Mouse (Mus musculus): ENCODE data around the gene Zfp1. TPM values are rescaled to one million over a fixed set of nuclear protein-coding genes. Genes with fewer than 3 reads are reported as not detected.

Zfp1 gene
- polyA plus RNA-seq, 1 experiment from 2014 or later: 25.1 TPM

DNA sequence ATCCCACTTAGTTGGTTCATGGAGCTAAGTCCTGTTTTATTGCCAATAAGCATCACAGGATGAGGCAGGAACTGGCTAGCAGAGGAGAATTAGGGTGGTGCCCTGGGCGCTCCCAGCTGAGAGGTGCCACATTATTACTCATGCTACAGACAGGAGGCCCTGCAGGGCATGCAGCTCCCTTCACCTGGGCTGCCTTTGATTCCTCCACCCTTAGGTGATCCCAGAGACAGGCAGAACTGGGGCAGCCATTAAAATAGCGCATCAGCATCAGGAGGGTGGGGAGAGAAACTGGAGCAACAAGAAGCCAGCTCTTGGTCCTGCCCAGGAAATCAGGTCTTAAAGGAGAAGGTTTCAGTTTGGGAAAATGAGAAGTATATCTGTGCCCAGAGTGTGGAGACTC is 38.2 kb upstream of the Zfp1 start:
- WGBS: 100% methylated on average over 2 of the region's 2 CpGs
- no peaks in the 10 kb centered on the region for H3K27me3 ChIP-seq (ENCODE audit: control insufficient read depth, insufficient read depth, low read length)
- ATAC-seq (ENCODE audit: low FRiP score) (no peak), DNase-seq (ENCODE audit: low spot score) (no peak)
- no peaks in the 10 kb centered on the region for H3K9me3 ChIP-seq (ENCODE audit: control insufficient read depth, low read length)
- H3K4me1 ChIP-seq (replicated peaks; ENCODE audit: control insufficient read depth, insufficient read depth, low read length): no peaks in the 10 kb centered on the region
- no peak overlapping the region for H3K27ac ChIP-seq (ENCODE audit: low read depth, low read length)
- no peaks in the 10 kb centered on the region for H3K36me3 ChIP-seq (ENCODE audit: control insufficient read depth, insufficient read depth, low read length)
- no peak overlapping the region for H3K9ac ChIP-seq (ENCODE audit: low read depth, low read length)
- H3K4me2 ChIP-seq (replicated peaks; ENCODE audit: low read depth, low read length): no peak overlapping the region
- no peak overlapping the region for H3K4me3 ChIP-seq (ENCODE audit: low read depth, low read length)

DNA sequence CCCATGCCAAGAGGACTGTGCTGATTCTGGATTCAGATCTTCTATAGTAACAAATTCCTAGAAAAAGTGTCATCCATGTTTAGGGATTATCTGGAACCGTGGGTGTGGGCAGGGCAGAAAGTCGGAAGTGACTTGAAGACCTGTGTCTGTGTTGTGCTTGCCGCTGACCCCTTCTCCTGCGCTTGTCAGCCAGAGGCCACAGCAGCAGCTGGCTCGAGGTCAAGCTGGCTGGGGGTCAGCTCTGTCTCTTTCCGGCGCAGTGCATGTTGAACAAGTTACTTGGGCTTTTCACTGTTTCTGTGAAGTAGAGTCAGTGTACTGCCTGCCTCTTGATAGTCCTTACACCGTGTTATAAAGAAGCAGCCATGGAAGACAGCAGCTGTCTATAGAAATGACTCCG is 36.2 kb upstream of the Zfp1 start:
- H3K4me1 ChIP-seq (replicated peaks; ENCODE audit: control insufficient read depth, insufficient read depth, low read length): no peaks in the 10 kb centered on the region
- WGBS: 85% methylated on average over 9 of the region's 9 CpGs
- H3K4me2 ChIP-seq (replicated peaks; ENCODE audit: low read depth, low read length): no peak overlapping the region
- H3K9me3 ChIP-seq (ENCODE audit: control insufficient read depth, low read length): no peaks in the 10 kb centered on the region
- no peak overlapping the region for H3K9ac ChIP-seq (ENCODE audit: low read depth, low read length)
- ATAC-seq (ENCODE audit: low FRiP score) (no peak), DNase-seq (ENCODE audit: low spot score) (no peak)
- H3K27me3 ChIP-seq (ENCODE audit: control insufficient read depth, insufficient read depth, low read length): no peaks in the 10 kb centered on the region
- H3K4me3 ChIP-seq (ENCODE audit: low read depth, low read length): no peak overlapping the region
- H3K36me3 ChIP-seq (ENCODE audit: control insufficient read depth, insufficient read depth, low read length): no peaks in the 10 kb centered on the region
- no peak overlapping the region for H3K27ac ChIP-seq (ENCODE audit: low read depth, low read length)

DNA sequence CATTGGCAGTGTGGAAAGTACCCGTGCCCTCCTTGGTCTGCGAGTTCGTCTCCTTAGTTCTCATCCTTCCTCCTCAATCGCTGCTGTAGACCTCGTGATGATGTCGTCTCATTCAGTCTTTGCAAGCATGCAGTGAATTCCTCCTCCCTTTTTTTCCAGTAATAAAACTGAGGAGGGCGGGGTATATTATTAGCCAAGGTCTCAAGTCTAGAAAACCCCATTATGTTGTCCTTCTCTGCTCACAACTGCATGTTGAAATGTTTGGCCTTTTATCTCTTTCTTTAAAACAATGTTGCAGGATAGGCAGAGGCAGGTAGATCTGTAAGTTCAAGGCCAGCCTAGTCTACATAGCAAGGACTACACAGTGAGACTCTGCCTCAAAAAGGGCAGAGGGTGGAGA is 35.8 kb upstream of the Zfp1 start:
- WGBS: 94% methylated on average over 7 of the region's 7 CpGs
- Histone ChIP-seq H3K4me2 (replicated peaks; ENCODE audit: low read depth, low read length) (no peak overlapping the region), H3K4me1 (replicated peaks; ENCODE audit: control insufficient read depth, insufficient read depth, low read length) (no peaks in the 10 kb centered on the region), H3K27ac (ENCODE audit: low read depth, low read length) (no peak overlapping the region), H3K4me3 (ENCODE audit: low read depth, low read length) (no peak overlapping the region), H3K36me3 (ENCODE audit: control insufficient read depth, insufficient read depth, low read length) (no peaks in the 10 kb centered on the region), H3K9ac (ENCODE audit: low read depth, low read length) (no peak overlapping the region), H3K27me3 (ENCODE audit: control insufficient read depth, insufficient read depth, low read length) (no peaks in the 10 kb centered on the region), H3K9me3 (ENCODE audit: control insufficient read depth, low read length) (no peaks in the 10 kb centered on the region)
- DNase-seq (ENCODE audit: low spot score) (no peak), ATAC-seq (ENCODE audit: low FRiP score) (no peak)

DNA sequence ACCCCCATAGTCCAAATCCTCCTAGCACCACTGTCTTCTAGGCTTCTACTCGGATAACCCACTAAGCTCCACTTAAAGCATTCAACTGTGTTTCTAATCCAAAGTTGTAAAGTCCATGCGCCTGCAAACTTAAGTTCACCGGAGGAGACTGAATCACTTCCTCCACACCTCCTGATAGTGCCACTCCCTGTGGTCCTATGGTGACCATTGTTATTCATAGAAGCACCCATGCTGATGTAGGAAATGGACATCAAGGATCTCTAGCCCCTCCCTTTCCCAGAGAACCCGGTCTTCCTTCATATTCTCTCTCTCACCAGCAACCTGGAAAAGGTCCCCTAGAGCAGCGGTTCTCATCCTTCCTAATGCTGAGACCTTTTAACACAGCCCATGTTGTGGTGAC is 30.0 kb upstream of the Zfp1 start:
- no peak overlapping the region for H3K4me2 ChIP-seq (replicated peaks; ENCODE audit: low read depth, low read length)
- no peak overlapping the region for H3K4me3 ChIP-seq (ENCODE audit: low read depth, low read length)
- H3K27me3 ChIP-seq (ENCODE audit: control insufficient read depth, insufficient read depth, low read length): no peaks in the 10 kb centered on the region
- H3K9me3 ChIP-seq (ENCODE audit: control insufficient read depth, low read length): no peaks in the 10 kb centered on the region
- no peaks in the 10 kb centered on the region for H3K36me3 ChIP-seq (ENCODE audit: control insufficient read depth, insufficient read depth, low read length)
- 86% methylated on average over 5 of the region's 5 CpGs for WGBS
- ATAC-seq (ENCODE audit: low FRiP score) (no peak), DNase-seq (ENCODE audit: low spot score) (no peak)
- H3K4me1 ChIP-seq (replicated peaks; ENCODE audit: control insufficient read depth, insufficient read depth, low read length): no peaks in the 10 kb centered on the region
- H3K9ac ChIP-seq (ENCODE audit: low read depth, low read length): no peak overlapping the region
- H3K27ac ChIP-seq (ENCODE audit: low read depth, low read length): no peak overlapping the region

DNA sequence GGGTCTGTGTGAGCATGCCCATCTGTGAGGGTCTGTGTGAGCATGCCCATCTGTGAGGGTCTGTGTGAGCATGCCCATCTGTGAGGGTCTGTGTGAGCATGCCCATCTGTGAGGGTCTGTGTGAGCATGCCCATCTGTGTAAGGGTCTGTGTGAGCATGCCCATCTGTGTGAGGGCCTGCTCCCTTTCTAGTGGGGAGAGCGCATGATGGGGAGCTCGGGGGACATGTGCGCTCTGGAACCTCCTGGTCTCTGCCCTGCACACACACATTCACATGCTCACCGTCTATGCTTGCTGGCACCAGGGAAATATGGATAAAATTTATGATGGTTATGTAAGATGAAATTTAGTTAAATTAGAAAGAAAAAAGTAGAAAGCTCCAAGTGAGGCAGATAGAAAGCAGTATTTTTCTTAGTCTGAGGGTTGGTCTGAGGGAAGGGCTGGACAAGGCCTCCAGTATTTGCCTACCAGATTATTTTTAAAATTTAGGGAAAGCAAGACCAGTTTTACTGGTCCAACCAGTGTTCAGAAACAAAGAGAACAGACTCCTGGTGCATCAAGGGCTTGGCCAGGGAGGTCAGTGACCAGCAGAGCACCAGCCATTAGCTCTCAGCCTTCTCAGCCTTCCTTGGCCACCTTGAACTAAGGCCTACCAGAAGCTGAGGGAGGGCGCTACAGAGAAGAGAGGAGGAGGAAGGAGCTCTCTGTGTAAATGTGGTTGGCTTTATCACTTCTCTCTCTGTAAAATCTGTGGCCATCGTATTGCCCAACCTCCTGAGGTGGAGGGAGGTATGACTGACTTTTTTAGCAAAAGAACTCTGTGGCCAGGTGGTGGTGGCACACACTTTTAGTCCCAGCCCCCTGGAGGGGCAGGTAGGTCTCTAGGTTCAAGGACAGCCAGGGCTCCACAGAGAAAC is 28.2 kb upstream of the Zfp1 start:
- Histone ChIP-seq H3K4me2 (replicated peaks; ENCODE audit: low read depth, low read length) (no peak overlapping the region), H3K9ac (ENCODE audit: low read depth, low read length) (no peak overlapping the region), H3K4me3 (ENCODE audit: low read depth, low read length) (no peak overlapping the region), H3K9me3 (ENCODE audit: control insufficient read depth, low read length) (no peaks in the 10 kb centered on the region), H3K36me3 (ENCODE audit: control insufficient read depth, insufficient read depth, low read length) (no peaks in the 10 kb centered on the region), H3K27ac (ENCODE audit: low read depth, low read length) (no peak overlapping the region), H3K4me1 (replicated peaks; ENCODE audit: control insufficient read depth, insufficient read depth, low read length) (no peaks in the 10 kb centered on the region), H3K27me3 (ENCODE audit: control insufficient read depth, insufficient read depth, low read length) (no peaks in the 10 kb centered on the region)
- DNase-seq (ENCODE audit: low spot score) (no peak), ATAC-seq (ENCODE audit: low FRiP score) (no peak)
- 91% methylated on average over 6 of the region's 6 CpGs for WGBS

DNA sequence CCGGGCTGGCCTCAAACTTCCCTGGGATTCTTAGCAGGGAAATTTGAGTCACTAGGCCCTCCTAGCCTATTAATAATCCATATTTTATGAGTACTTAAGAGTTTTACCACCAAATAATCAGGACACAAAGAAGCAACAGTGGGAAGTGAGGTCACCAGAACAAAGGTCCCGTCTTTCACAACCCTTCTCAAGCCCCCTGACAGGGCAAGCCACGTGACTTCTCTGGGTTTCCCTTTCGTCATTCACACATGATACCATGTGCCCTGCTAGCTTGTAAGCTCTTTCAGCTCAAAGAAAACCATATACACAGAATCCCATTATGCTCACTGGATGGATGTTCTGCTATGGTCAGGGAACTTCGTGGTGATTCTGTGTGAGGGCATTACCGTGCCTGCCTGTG is 25.4 kb upstream of the Zfp1 start:
- DNase-seq (ENCODE audit: low spot score): no peak
- H3K36me3 ChIP-seq (ENCODE audit: control insufficient read depth, insufficient read depth, low read length): no peaks in the 10 kb centered on the region
- no peak for ATAC-seq (ENCODE audit: low FRiP score)
- no peaks in the 10 kb centered on the region for H3K27me3 ChIP-seq (ENCODE audit: control insufficient read depth, insufficient read depth, low read length)
- H3K27ac ChIP-seq (ENCODE audit: low read depth, low read length): no peak overlapping the region
- H3K4me1 ChIP-seq (replicated peaks; ENCODE audit: control insufficient read depth, insufficient read depth, low read length): no peaks in the 10 kb centered on the region
- WGBS: 66% methylated on average over 6 of the region's 6 CpGs
- H3K9ac ChIP-seq (ENCODE audit: low read depth, low read length): no peak overlapping the region
- no peaks in the 10 kb centered on the region for H3K9me3 ChIP-seq (ENCODE audit: control insufficient read depth, low read length)
- no peak overlapping the region for H3K4me2 ChIP-seq (replicated peaks; ENCODE audit: low read depth, low read length)
- H3K4me3 ChIP-seq (ENCODE audit: low read depth, low read length): no peak overlapping the region

DNA sequence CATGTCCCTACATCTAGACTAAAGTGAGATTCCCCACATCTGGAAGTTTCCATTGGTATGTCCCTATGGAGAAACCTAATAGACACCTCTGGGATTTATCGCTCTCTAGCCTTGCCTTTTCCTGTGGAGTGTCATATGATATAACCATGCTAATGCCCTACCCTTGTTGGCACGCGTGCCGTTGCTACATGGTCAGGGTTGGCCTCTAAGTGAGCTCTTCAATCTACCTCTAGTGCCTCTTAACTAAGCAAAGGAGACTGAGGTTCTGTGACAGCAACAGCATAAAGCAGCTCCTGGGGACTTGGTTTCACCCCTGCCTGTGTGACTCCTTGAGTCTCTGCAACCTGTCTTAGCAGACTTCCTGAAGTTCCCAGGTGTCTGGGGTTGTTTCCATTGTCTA is 24.9 kb upstream of the Zfp1 start:
- no peaks in the 10 kb centered on the region for H3K27me3 ChIP-seq (ENCODE audit: control insufficient read depth, insufficient read depth, low read length)
- H3K27ac ChIP-seq (ENCODE audit: low read depth, low read length): no peak overlapping the region
- WGBS: 92% methylated on average over 4 of the region's 4 CpGs
- no peaks in the 10 kb centered on the region for H3K9me3 ChIP-seq (ENCODE audit: control insufficient read depth, low read length)
- ATAC-seq (ENCODE audit: low FRiP score) (no peak), DNase-seq (ENCODE audit: low spot score) (no peak)
- no peaks in the 10 kb centered on the region for H3K4me1 ChIP-seq (replicated peaks; ENCODE audit: control insufficient read depth, insufficient read depth, low read length)
- H3K4me2 ChIP-seq (replicated peaks; ENCODE audit: low read depth, low read length): no peak overlapping the region
- H3K9ac ChIP-seq (ENCODE audit: low read depth, low read length): no peak overlapping the region
- no peak overlapping the region for H3K4me3 ChIP-seq (ENCODE audit: low read depth, low read length)
- H3K36me3 ChIP-seq (ENCODE audit: control insufficient read depth, insufficient read depth, low read length): no peaks in the 10 kb centered on the region

DNA sequence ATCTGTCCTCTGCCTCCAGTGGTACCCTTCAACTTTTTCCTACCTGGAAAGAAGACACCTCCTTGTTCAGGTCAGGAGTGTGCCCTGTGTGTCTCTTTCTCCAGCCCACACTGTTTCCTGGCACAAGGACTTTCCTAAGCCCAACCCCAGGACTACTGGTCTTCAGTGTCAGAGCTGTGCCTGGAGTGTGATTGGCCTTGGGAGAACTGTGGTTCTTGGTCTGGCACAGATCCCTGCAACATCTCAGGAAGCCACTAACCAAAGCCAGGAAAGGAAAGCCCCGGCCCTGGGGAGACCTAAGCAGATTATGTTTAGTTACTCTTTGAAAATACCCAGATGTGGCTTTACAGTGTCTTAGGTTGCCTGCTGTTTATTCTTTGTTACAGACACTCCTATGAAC is 23.3 kb upstream of the Zfp1 start:
- WGBS: 78% methylated on average over 1 of the region's 1 CpGs
- ATAC-seq (ENCODE audit: low FRiP score) (no peak), DNase-seq (ENCODE audit: low spot score) (no peak)
- H3K27ac ChIP-seq (ENCODE audit: low read depth, low read length): no peak overlapping the region
- H3K9ac ChIP-seq (ENCODE audit: low read depth, low read length): no peak overlapping the region
- no peaks in the 10 kb centered on the region for H3K27me3 ChIP-seq (ENCODE audit: control insufficient read depth, insufficient read depth, low read length)
- H3K9me3 ChIP-seq (ENCODE audit: control insufficient read depth, low read length): no peaks in the 10 kb centered on the region
- no peak overlapping the region for H3K4me2 ChIP-seq (replicated peaks; ENCODE audit: low read depth, low read length)
- H3K4me1 ChIP-seq (replicated peaks; ENCODE audit: control insufficient read depth, insufficient read depth, low read length): no peaks in the 10 kb centered on the region
- no peaks in the 10 kb centered on the region for H3K36me3 ChIP-seq (ENCODE audit: control insufficient read depth, insufficient read depth, low read length)
- no peak overlapping the region for H3K4me3 ChIP-seq (ENCODE audit: low read depth, low read length)

DNA sequence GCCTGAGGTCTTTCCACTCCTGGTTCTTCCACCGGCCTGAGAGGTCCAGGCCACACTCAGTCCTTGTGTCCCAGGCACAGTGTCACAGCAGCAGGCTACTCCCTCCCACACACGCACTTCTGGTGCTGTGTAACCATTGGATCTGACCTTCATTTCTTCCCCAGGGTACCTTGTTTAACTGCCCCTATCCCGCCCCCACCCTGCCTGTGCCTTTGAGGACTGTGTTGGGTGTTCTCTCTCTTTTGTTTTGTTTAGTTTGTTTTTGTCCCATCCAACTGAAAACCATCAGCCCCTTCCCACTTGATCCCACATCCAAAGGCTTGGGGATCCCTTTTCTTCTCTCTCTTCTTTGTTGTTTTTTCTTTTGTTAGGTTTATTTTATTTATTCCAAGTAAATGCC is 21.1 kb upstream of the Zfp1 start:
- no peak overlapping the region for H3K4me2 ChIP-seq (replicated peaks; ENCODE audit: low read depth, low read length)
- peak; percentile 25 for ATAC-seq (ENCODE audit: low FRiP score)
- H3K9me3 ChIP-seq (ENCODE audit: control insufficient read depth, low read length): no peaks in the 10 kb centered on the region
- H3K27me3 ChIP-seq (ENCODE audit: control insufficient read depth, insufficient read depth, low read length): no peaks in the 10 kb centered on the region
- no peak overlapping the region for H3K4me3 ChIP-seq (ENCODE audit: low read depth, low read length)
- WGBS: 65% methylated on average over 3 of the region's 3 CpGs
- H3K27ac ChIP-seq (ENCODE audit: low read depth, low read length): no peak overlapping the region
- no peak for DNase-seq (ENCODE audit: low spot score)
- no peak overlapping the region for H3K9ac ChIP-seq (ENCODE audit: low read depth, low read length)
- H3K4me1 ChIP-seq (replicated peaks; ENCODE audit: control insufficient read depth, insufficient read depth, low read length): no peaks in the 10 kb centered on the region
- H3K36me3 ChIP-seq (ENCODE audit: control insufficient read depth, insufficient read depth, low read length): no peaks in the 10 kb centered on the region

All from hindbrain, embryonic 11.5 days (tissue).